Mouse (Mus musculus): ENCODE data around the gene 1500009L16Rik. TPM values are rescaled to one million over a fixed set of nuclear protein-coding genes. Genes with fewer than 3 reads are reported as not detected.

1500009L16Rik gene
- polyA plus RNA-seq, 1 experiment from 2014 or later: 68.7 TPM

GRCm38 (mm10) chr10:83727846-83728245, 5.2 kb downstream of the 1500009L16Rik start:
- H3K9me3 ChIP-seq: no peaks in the 10 kb centered on the region
- H3K4me1 ChIP-seq (replicated peaks): peaks cover 16% of the 10 kb centered on the region
- no peak for ATAC-seq (ENCODE audit: low read depth)
- H3K36me3 ChIP-seq: no peaks in the 10 kb centered on the region
- no peak overlapping the region for H3K9ac ChIP-seq
- H3K27me3 ChIP-seq: no peaks in the 10 kb centered on the region
- H3K27ac ChIP-seq (replicated peaks): no peak overlapping the region
- no peak overlapping the region for H3K4me2 ChIP-seq
- H3K4me3 ChIP-seq: no peak overlapping the region
- 86% methylated on average over 5 of the region's 5 CpGs for WGBS

GRCm38 (mm10) chr10:83728529-83728928, 5.9 kb downstream of the 1500009L16Rik start:
- Histone ChIP-seq H3K36me3 (no peaks in the 10 kb centered on the region), H3K4me1 (replicated peaks) (peaks cover 12% of the 10 kb centered on the region), H3K4me2 (no peak overlapping the region), H3K27ac (replicated peaks) (no peak overlapping the region), H3K9ac (no peak overlapping the region), H3K4me3 (no peak overlapping the region), H3K9me3 (no peaks in the 10 kb centered on the region), H3K27me3 (no peaks in the 10 kb centered on the region)
- 73% methylated on average over 6 of the region's 6 CpGs for WGBS
- no peak for ATAC-seq (ENCODE audit: low read depth)

GRCm38 (mm10) chr10:83729076-83729475, 6.4 kb downstream of the 1500009L16Rik start:
- Histone ChIP-seq H3K27me3 (no peaks in the 10 kb centered on the region), H3K9me3 (no peaks in the 10 kb centered on the region), H3K36me3 (no peaks in the 10 kb centered on the region), H3K4me3 (no peak overlapping the region), H3K27ac (replicated peaks) (no peak overlapping the region), H3K4me1 (replicated peaks) (0 out of 2 replicates have a peak, but pooled peaks cover 8% of the 10 kb centered on the region), H3K4me2 (no peak overlapping the region), H3K9ac (no peak overlapping the region)
- peak; percentile 34; the same call in 1 of the 2 replicates for ATAC-seq (ENCODE audit: low read depth)
- 82% methylated on average over 3 of the region's 3 CpGs for WGBS

GRCm38 (mm10) chr10:83729492-83729891, 6.8 kb downstream of the 1500009L16Rik start:
- H3K36me3 ChIP-seq: no peaks in the 10 kb centered on the region
- H3K4me3 ChIP-seq: no peak overlapping the region
- H3K27ac ChIP-seq (replicated peaks): no peak overlapping the region
- WGBS: 36% methylated on average over 7 of the region's 7 CpGs
- no peaks in the 10 kb centered on the region for H3K9me3 ChIP-seq
- 0 out of 2 replicates have a peak, but pooled peaks cover 8% of the 10 kb centered on the region for H3K4me1 ChIP-seq (replicated peaks)
- no peak for ATAC-seq (ENCODE audit: low read depth)
- H3K9ac ChIP-seq: no peak overlapping the region
- no peaks in the 10 kb centered on the region for H3K27me3 ChIP-seq
- H3K4me2 ChIP-seq: no peak overlapping the region

- H3K4me2 ChIP-seq: no peak overlapping the region
- no peaks in the 10 kb centered on the region for H3K9me3 ChIP-seq
- 0 out of 2 replicates have a peak, but pooled peaks cover 4% of the 10 kb centered on the region for H3K4me1 ChIP-seq (replicated peaks)
- H3K4me3 ChIP-seq: no peak overlapping the region
- no peaks in the 10 kb centered on the region for H3K27me3 ChIP-seq
- no peak for ATAC-seq (ENCODE audit: low read depth)
- H3K9ac ChIP-seq: no peak overlapping the region
- 93% methylated on average over 4 of the region's 4 CpGs for WGBS
- 0 out of 2 replicates have a peak, but pooled peaks cover 4% of the 10 kb centered on the region for H3K36me3 ChIP-seq
- no peak overlapping the region for H3K27ac ChIP-seq (replicated peaks)
Observed at GRCm38 (mm10) chr10:83733725-83734124, 11.1 kb downstream of the 1500009L16Rik start.

- H3K9ac ChIP-seq: no peak overlapping the region
Observed at GRCm38 (mm10) chr10:83738996-83739655, 16.5 kb downstream of the 1500009L16Rik start.

GRCm38 (mm10) chr10:83744656-83745055, 22.0 kb downstream of the 1500009L16Rik start:
- Histone ChIP-seq H3K36me3 (0 out of 2 replicates have a peak, but pooled peaks cover 2% of the 10 kb centered on the region), H3K9me3 (peaks cover 4% of the 10 kb centered on the region; the same call in 1 of the 2 replicates), H3K4me3 (no peak overlapping the region), H3K4me1 (replicated peaks) (no peaks in the 10 kb centered on the region), H3K27me3 (no peaks in the 10 kb centered on the region), H3K9ac (no peak overlapping the region), H3K4me2 (no peak overlapping the region), H3K27ac (replicated peaks) (no peak overlapping the region)
- no peak for ATAC-seq (ENCODE audit: low read depth)
- WGBS: 88% methylated on average over 3 of the region's 3 CpGs

More at GRCm38 (mm10) chr10:83738996-83739655, 16.5 kb downstream of the 1500009L16Rik start:
- Histone ChIP-seq H3K4me2 (no peak overlapping the region), H3K4me3 (no peak overlapping the region), H3K27me3 (no peaks in the 10 kb centered on the region), H3K36me3 (0 out of 2 replicates have a peak, but pooled peaks cover 6% of the 10 kb centered on the region), H3K4me1 (replicated peaks) (no peaks in the 10 kb centered on the region), H3K9me3 (peaks cover 2% of the 10 kb centered on the region; the same call in 1 of the 2 replicates), H3K27ac (replicated peaks) (no peak overlapping the region)
- 80% methylated on average over 15 of the region's 15 CpGs for WGBS
- ATAC-seq (ENCODE audit: low read depth): no peak

- Histone ChIP-seq H3K4me2 (no peak overlapping the region), H3K4me1 (replicated peaks) (no peaks in the 10 kb centered on the region), H3K27me3 (no peaks in the 10 kb centered on the region), H3K9ac (no peak overlapping the region), H3K36me3 (no peaks in the 10 kb centered on the region), H3K27ac (replicated peaks) (no peak overlapping the region), H3K4me3 (no peak overlapping the region), H3K9me3 (no peaks in the 10 kb centered on the region)
- no peak for ATAC-seq (ENCODE audit: low read depth)
- 93% methylated on average over 1 of the region's 1 CpGs for WGBS
Observed at GRCm38 (mm10) chr10:83753056-83753455, 30.4 kb downstream of the 1500009L16Rik start.

GRCm38 (mm10) chr10:83757343-83757962, 34.8 kb downstream of the 1500009L16Rik start:
- Histone ChIP-seq H3K27me3 (no peaks in the 10 kb centered on the region), H3K9me3 (no peaks in the 10 kb centered on the region), H3K9ac (no peak overlapping the region), H3K4me3 (no peak overlapping the region), H3K4me2 (no peak overlapping the region), H3K36me3 (no peaks in the 10 kb centered on the region), H3K27ac (replicated peaks) (no peak overlapping the region), H3K4me1 (replicated peaks) (peaks cover 12% of the 10 kb centered on the region)
- WGBS: 89% methylated on average over 17 of the region's 17 CpGs
- no peak for ATAC-seq (ENCODE audit: low read depth)

GRCm38 (mm10) chr10:83758732-83759131, 36.1 kb downstream of the 1500009L16Rik start:
- peaks cover 12% of the 10 kb centered on the region for H3K4me1 ChIP-seq (replicated peaks)
- no peak for ATAC-seq (ENCODE audit: low read depth)
- no peaks in the 10 kb centered on the region for H3K27me3 ChIP-seq
- no peaks in the 10 kb centered on the region for H3K9me3 ChIP-seq
- H3K4me2 ChIP-seq: no peak overlapping the region
- H3K36me3 ChIP-seq: no peaks in the 10 kb centered on the region
- H3K4me3 ChIP-seq: no peak overlapping the region
- H3K27ac ChIP-seq (replicated peaks): no peak overlapping the region
- WGBS: 85% methylated on average over 13 of the region's 13 CpGs
- H3K9ac ChIP-seq: no peak overlapping the region

- Histone ChIP-seq H3K36me3 (no peaks in the 10 kb centered on the region), H3K27ac (replicated peaks) (no peak overlapping the region), H3K9ac (no peak overlapping the region), H3K4me1 (replicated peaks) (peaks cover 12% of the 10 kb centered on the region), H3K27me3 (no peaks in the 10 kb centered on the region), H3K4me3 (no peak overlapping the region), H3K4me2 (no peak overlapping the region), H3K9me3 (no peaks in the 10 kb centered on the region)
- no peak for ATAC-seq (ENCODE audit: low read depth)
- WGBS: 42% methylated on average over 2 of the region's 2 CpGs
Observed at GRCm38 (mm10) chr10:83760535-83760934, 37.9 kb downstream of the 1500009L16Rik start.

- no peak overlapping the region for H3K27ac ChIP-seq (replicated peaks)
- H3K9me3 ChIP-seq: no peaks in the 10 kb centered on the region
- no peak overlapping the region for H3K9ac ChIP-seq
- peaks cover 12% of the 10 kb centered on the region for H3K4me1 ChIP-seq (replicated peaks)
- 85% methylated on average over 4 of the region's 4 CpGs for WGBS
- no peaks in the 10 kb centered on the region for H3K36me3 ChIP-seq
- no peak for ATAC-seq (ENCODE audit: low read depth)
- no peaks in the 10 kb centered on the region for H3K27me3 ChIP-seq
- H3K4me2 ChIP-seq: no peak overlapping the region
- no peak overlapping the region for H3K4me3 ChIP-seq
Observed at GRCm38 (mm10) chr10:83763891-83764290, 41.2 kb downstream of the 1500009L16Rik start.

Data from neural tube, embryonic 13.5 days (tissue).